Mouse (Mus musculus): Measurements from ENCODE around the gene Pip4p1.

DNA sequence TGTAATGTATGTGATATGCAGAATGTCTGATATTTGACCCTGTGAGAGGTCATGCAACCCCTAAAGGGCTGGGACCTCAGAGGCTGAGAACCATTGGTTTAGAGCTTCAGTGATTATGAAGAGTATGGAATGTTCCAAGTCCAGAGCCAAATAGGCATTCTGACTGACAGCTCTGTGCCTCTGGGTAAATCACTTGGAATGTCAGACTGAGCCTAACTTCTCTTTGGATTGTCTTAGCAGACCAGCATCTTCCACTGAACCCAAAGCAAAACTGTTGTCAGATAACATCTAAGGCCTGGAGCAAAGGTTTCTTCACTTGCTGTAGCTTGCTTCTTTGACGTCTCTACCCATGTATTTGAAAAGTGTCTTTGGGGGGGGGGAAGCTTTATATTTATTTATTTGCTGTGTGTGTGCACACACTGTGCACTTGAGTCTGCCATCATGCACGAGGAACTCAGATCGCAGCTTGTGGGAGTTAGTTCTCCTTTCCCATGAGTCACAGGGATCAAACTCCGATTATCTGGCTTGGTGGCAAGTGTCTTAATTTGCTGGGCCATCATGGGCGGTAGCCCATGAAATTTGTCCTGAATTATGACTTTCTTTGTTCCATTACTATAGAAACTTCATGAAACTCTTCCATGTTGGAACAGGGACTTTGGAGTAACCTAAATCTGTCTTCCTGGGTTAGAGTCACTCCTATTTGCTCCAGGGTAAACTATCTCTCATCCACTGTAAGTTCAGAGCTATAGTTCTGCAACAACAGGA lies 37.7 kb upstream of the Pip4p1 start:
- TF ChIP-seq PAX5 (IDR thresholded peaks at IDR 0.05; ENCODE audit: low read length) (no peak), EP300 (IDR thresholded peaks at IDR 0.05; ENCODE audit: low read length) (no peak)

Data from CH12.LX (cell line).